Mouse (Mus musculus) lung, postnatal 0 days (tissue): Measurements from ENCODE around the gene Sbf2.

Experiments used
- CTCF ChIP-seq: IDR thresholded peaks from 2 replicates; pipeline ENCODE4 v1.5.1; 2016; ENCODE audit warnings: antibody characterized with exemption, mild to moderate bottlenecking
- EP300 ChIP-seq: IDR thresholded peaks from 2 replicates; pipeline ENCODE4 v1.6.1; 2016; ENCODE audit warnings: antibody characterized with exemption, mild to moderate bottlenecking, control low read depth

DNA sequence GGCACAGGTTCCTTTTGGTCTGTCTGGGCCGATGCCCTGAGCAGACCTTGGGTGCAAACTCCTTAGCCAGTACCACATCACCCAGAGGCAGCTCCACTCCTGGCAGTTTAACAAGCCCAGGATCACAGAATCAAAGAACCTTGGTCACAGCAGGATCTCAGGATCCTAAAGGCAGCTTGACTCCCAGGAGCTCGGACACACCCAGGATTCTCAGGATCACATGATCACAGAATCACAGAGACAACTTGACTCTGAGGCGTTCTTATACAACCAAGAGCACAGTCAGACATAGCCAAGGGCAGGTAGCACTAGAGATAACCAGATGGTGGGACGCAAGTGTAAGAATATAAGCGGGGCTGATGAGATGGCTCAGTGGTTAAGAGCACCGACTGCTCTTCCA is 71.4 kb downstream of the Sbf2 start:
- TF ChIP-seq CTCF (no peak), EP300 (no peak)
